Mouse (Mus musculus) kidney, embryonic 16.5 days (tissue): Measurements from ENCODE around the gene Rps11. TPM values are rescaled to one million over a fixed set of nuclear protein-coding genes. Genes with fewer than 3 reads are reported as not detected.

ENCODE experiments used
- microRNA counts: library from miRNA; unstranded; fragments of <30 nt; microRNA quantifications from one replicate; lab custom pipeline; 2016
- microRNA-seq: library from miRNA; unstranded; fragments of <30 nt; microRNA quantifications from one replicate; pipeline ENCODE4, GENCODE M21; 2016
- polyA plus RNA-seq: library from polyadenylated mRNA; unstranded; fragments of >200 nt; fragmentation: Nextera tagmentation; extraction: Ambion mirVana; gene quantifications from 2 replicates; pipeline ENCODE4 v1.2.1, GENCODE M21; 2015

The Rps11 gene
- polyA plus RNA-seq, 1 experiment from 2014 or later = 1,408 TPM

MicroRNAs within 50 kb of the gene (microRNA counts, 519-probe panel; counts per million panel counts)
- 2,595 counts per million, percentile 64 among the panel's probes with 10 or more counts for microRNA mmu-miR-150 (lab: Ali Mortazavi, UCI)

Small RNA genes lying within 50 kb of the gene (microRNA-seq; reads per million reads assigned to microRNA genes)
- 28.0 reads per million, percentile 41 among the genes with 10 or more reads in this experiment for gene Mir150
- 15.0 reads per million, percentile 35 among the genes with 10 or more reads in this experiment for gene Mir5121
- gene Mir7055 = not detected

Other genes starting within 250 kb of the Rps11 start
- 136 and 149 TPM in 2 replicates for gene Med25, start 231.7 kb downstream of the Rps11 start, polyA plus RNA-seq
- gene Fuz, start 228.4 kb downstream of the Rps11 start, polyA plus RNA-seq = 27.7 and 28.4 TPM in 2 replicates
- gene Ap2a1, start 194.9 kb downstream of the Rps11 start, polyA plus RNA-seq = 72.9 and 75.3 TPM in 2 replicates
- 0.10 and 0.24 TPM in 2 replicates for gene Tsks, start 181.2 kb downstream of the Rps11 start, polyA plus RNA-seq
- 22.4 and 23.8 TPM in 2 replicates for gene Cpt1c, start 149.6 kb downstream of the Rps11 start, polyA plus RNA-seq
- 681 and 701 TPM in 2 replicates for gene Prmt1, start 137.9 kb downstream of the Rps11 start, polyA plus RNA-seq
- gene Irf3, start 126.8 kb downstream of the Rps11 start, polyA plus RNA-seq = 109 TPM in 2 replicates
- 56.1 and 61.9 TPM in 2 replicates for gene Bcl2l12, start 125.7 kb downstream of the Rps11 start, polyA plus RNA-seq
- 30.6 and 36.4 TPM in 2 replicates for gene Scaf1, start 108.1 kb downstream of the Rps11 start, polyA plus RNA-seq
- 42.9 and 44.1 TPM in 2 replicates for gene Rras, start 106.5 kb downstream of the Rps11 start, polyA plus RNA-seq
- gene Prr12, start 71.6 kb downstream of the Rps11 start, polyA plus RNA-seq = 12.9 and 13.8 TPM in 2 replicates
- 85.2 and 86.3 TPM in 2 replicates for gene Nosip, start 62.0 kb downstream of the Rps11 start, polyA plus RNA-seq
- gene Prrg2, start 61.8 kb downstream of the Rps11 start, polyA plus RNA-seq = 42.4 and 44.9 TPM in 2 replicates
- gene Rcn3, start 32.2 kb downstream of the Rps11 start, polyA plus RNA-seq = 352 and 369 TPM in 2 replicates
- gene Fcgrt, start 20.6 kb downstream of the Rps11 start, polyA plus RNA-seq = 93.7 and 114 TPM in 2 replicates
- gene Rpl13a, start 4.3 kb upstream of the Rps11 start, polyA plus RNA-seq = 1,083 and 1,117 TPM in 2 replicates
- gene Gm45713, start 11.8 kb upstream of the Rps11 start, polyA plus RNA-seq = 0.18 TPM in 1 of 2 replicates, not detected in the other
- 0.95 and 1.9 TPM in 2 replicates for gene Flt3l, start 12.0 kb upstream of the Rps11 start, polyA plus RNA-seq
- 109 and 112 TPM in 2 replicates for gene Pih1d1, start 29.9 kb upstream of the Rps11 start, polyA plus RNA-seq
- 81.2 and 88.6 TPM in 2 replicates for gene Aldh16a1, start 30.1 kb upstream of the Rps11 start, polyA plus RNA-seq
- gene Slc17a7, start 39.5 kb upstream of the Rps11 start, polyA plus RNA-seq = 0.19 and 0.42 TPM in 2 replicates
- not detected in 2 replicates for gene Gfy, start 55.1 kb upstream of the Rps11 start, polyA plus RNA-seq
- gene Pth2, start 56.6 kb upstream of the Rps11 start, polyA plus RNA-seq = not detected in 2 replicates
- gene Ccdc155, start 80.5 kb upstream of the Rps11 start, polyA plus RNA-seq = 0.85 and 0.86 TPM in 2 replicates
- gene Dkkl1, start 87.7 kb upstream of the Rps11 start, polyA plus RNA-seq = 0.78 TPM in 1 of 2 replicates, not detected in the other
- gene Tead2, start 91.3 kb upstream of the Rps11 start, polyA plus RNA-seq = 195 and 203 TPM in 2 replicates
- 1.0 and 1.1 TPM in 2 replicates for gene Cd37, start 114.7 kb upstream of the Rps11 start, polyA plus RNA-seq
- gene Slc6a16, start 116.6 kb upstream of the Rps11 start, polyA plus RNA-seq = 0.28 and 0.30 TPM in 2 replicates
- gene Slc6a21, start 153.1 kb upstream of the Rps11 start, polyA plus RNA-seq = not detected in 2 replicates
- 22.3 and 23.6 TPM in 2 replicates for gene Trpm4, start 209.3 kb upstream of the Rps11 start, polyA plus RNA-seq
- 1.7 and 1.8 TPM in 2 replicates for gene Hrc, start 210.9 kb upstream of the Rps11 start, polyA plus RNA-seq
- gene Ppfia3, start 242.6 kb upstream of the Rps11 start, polyA plus RNA-seq = 5.1 and 6.3 TPM in 2 replicates
- 1.7 and 1.9 TPM in 2 replicates for gene Lin7b, start 246.1 kb upstream of the Rps11 start, polyA plus RNA-seq